Mouse (Mus musculus) embryonic facial prominence, embryonic 10.5 days (tissue): Measurements from ENCODE around the gene Dnmt3a. TPM values are rescaled to one million over a fixed set of nuclear protein-coding genes. Genes with fewer than 3 reads are reported as not detected.

Source experiments
- DNase-seq: peaks from one replicate; pipeline ENCODE4 v3.0.0-alpha.2; 2017; ENCODE audit warnings: low spot score
- H3K27ac ChIP-seq: fragments of 300-500 bp; sonication (generic); replicated peaks from 2 replicates; pipeline ENCODE4 v1.5.1; 2016; ENCODE audit warnings: mild to moderate bottlenecking
- H3K27me3 ChIP-seq: fragments of 300-500 bp; sonication (generic); replicated peaks from 2 replicates; pipeline ENCODE4 v1.6.1; 2016; ENCODE audit warnings: low read depth, mild to moderate bottlenecking; ENCODE audit not compliant: poor library complexity, severe bottlenecking
- H3K36me3 ChIP-seq: fragments of 300-500 bp; sonication (generic); replicated peaks from 2 replicates; pipeline ENCODE4 v1.6.1; 2016; ENCODE audit warnings: mild to moderate bottlenecking, moderate library complexity
- H3K4me1 ChIP-seq: fragments of 300-500 bp; sonication (generic); 2 replicates; pipeline ENCODE4 v1.6.1; 2016
- H3K4me3 ChIP-seq: fragments of 300-500 bp; sonication (generic); 2 replicates; pipeline ENCODE4 v1.5.1; 2016; ENCODE audit warnings: mild to moderate bottlenecking, moderate library complexity
- H3K9me3 ChIP-seq: fragments of 300-500 bp; sonication (generic); 2 replicates; pipeline ENCODE4 v1.6.1; 2016; ENCODE audit warnings: mild to moderate bottlenecking
- WGBS: fragments of 180-500 bp; shearing (Covaris S2); methylation state at CpG from one replicate; pipeline ENCODE4 v1.1.7; 2016; 5-methylcytosine and 5-hydroxymethylcytosine counted together
- polyA plus RNA-seq: library from polyadenylated mRNA; unstranded; fragments of >200 nt; fragmentation: Nextera tagmentation; extraction: Ambion mirVana; gene quantifications from 2 replicates; pipeline ENCODE4 v1.2.1, GENCODE M21; 2016

Gene Dnmt3a
- 160 and 179 TPM in 2 replicates for polyA plus RNA-seq

GRCm38 (mm10) chr12:3805852-3806251 lies at the start of gene Dnmt3a:
Gene Dnmt3a (plus strand): TSS chr12:3806007.
- Histone ChIP-seq H3K4me3 (peak within 1 kb of the TSS; percentile 81), H3K36me3 (no peaks in the 10 kb centered on the region), H3K27me3 (peaks cover 80% of the 10 kb centered on the region), H3K4me1 (peaks cover 46% of the 10 kb centered on the region), H3K27ac (peak within 1 kb of the TSS; percentile 89), H3K9me3 (no peaks in the 10 kb centered on the region)
- WGBS, result 20% methylated on average over 4 of the region's 4 CpGs
- DNase-seq, result no peak

- peaks cover 20% of the 10 kb centered on the region for H3K36me3 ChIP-seq
- no peaks in the 10 kb centered on the region for H3K27me3 ChIP-seq
- no peaks in the 10 kb centered on the region for H3K9me3 ChIP-seq
- 96% methylated on average over 3 of the region's 3 CpGs for WGBS
- DNase-seq, result no peak
- no peak overlapping the region for H3K4me3 ChIP-seq
- no peak overlapping the region for H3K27ac ChIP-seq
- H3K4me1 ChIP-seq, result no peaks in the 10 kb centered on the region
Measured at GRCm38 (mm10) chr12:3756216-3756615, 49.6 kb upstream of the Dnmt3a start.

- Histone ChIP-seq H3K36me3 (peaks cover 4% of the 10 kb centered on the region; the same call in 1 of the 2 replicates), H3K4me3 (no peak overlapping the region), H3K27me3 (no peaks in the 10 kb centered on the region), H3K27ac (no peak overlapping the region), H3K4me1 (no peaks in the 10 kb centered on the region), H3K9me3 (no peaks in the 10 kb centered on the region)
- WGBS, result 85% methylated on average over 3 of the region's 3 CpGs
- DNase-seq, result no peak
Measured at GRCm38 (mm10) chr12:3758127-3758526, 47.7 kb upstream of the Dnmt3a start.

- peak; percentile 32 for DNase-seq
- Histone ChIP-seq H3K9me3 (no peaks in the 10 kb centered on the region), H3K4me1 (no peaks in the 10 kb centered on the region), H3K27ac (no peak overlapping the region), H3K4me3 (no peak overlapping the region), H3K36me3 (no peaks in the 10 kb centered on the region), H3K27me3 (no peaks in the 10 kb centered on the region)
- WGBS, result 57% methylated on average over 4 of the region's 4 CpGs
Measured at GRCm38 (mm10) chr12:3759419-3759818, 46.4 kb upstream of the Dnmt3a start.

GRCm38 (mm10) chr12:3760876-3761590 lies 44.8 kb upstream of the Dnmt3a start:
- no peak overlapping the region for H3K27ac ChIP-seq
- WGBS, result 80% methylated on average over 4 of the region's 4 CpGs

GRCm38 (mm10) chr12:3761591-3762295 lies 44.1 kb upstream of the Dnmt3a start:
- Histone ChIP-seq H3K27ac (no peak overlapping the region), H3K36me3 (no peaks in the 10 kb centered on the region), H3K9me3 (no peaks in the 10 kb centered on the region), H3K4me1 (no peaks in the 10 kb centered on the region), H3K27me3 (no peaks in the 10 kb centered on the region), H3K4me3 (no peak overlapping the region)
- 83% methylated on average over 6 of the region's 6 CpGs for WGBS
- DNase-seq, result no peak

More at GRCm38 (mm10) chr12:3760876-3761590, 44.8 kb upstream of the Dnmt3a start:
- no peaks in the 10 kb centered on the region for H3K36me3 ChIP-seq
- no peaks in the 10 kb centered on the region for H3K27me3 ChIP-seq
- H3K9me3 ChIP-seq, result no peaks in the 10 kb centered on the region
- no peak for DNase-seq
- H3K4me1 ChIP-seq, result no peaks in the 10 kb centered on the region
- H3K4me3 ChIP-seq, result no peak overlapping the region

GRCm38 (mm10) chr12:3764191-3764804 lies 41.5 kb upstream of the Dnmt3a start:
- Histone ChIP-seq H3K4me1 (no peaks in the 10 kb centered on the region), H3K36me3 (no peaks in the 10 kb centered on the region), H3K27ac (no peak overlapping the region), H3K4me3 (no peak overlapping the region), H3K9me3 (no peaks in the 10 kb centered on the region), H3K27me3 (no peaks in the 10 kb centered on the region)
- 86% methylated on average over 3 of the region's 3 CpGs for WGBS
- DNase-seq, result no peak

GRCm38 (mm10) chr12:3767360-3767759 lies 38.4 kb upstream of the Dnmt3a start:
- H3K9me3 ChIP-seq, result no peaks in the 10 kb centered on the region
- 74% methylated on average over 8 of the region's 8 CpGs for WGBS
- H3K4me1 ChIP-seq, result no peaks in the 10 kb centered on the region
- H3K27me3 ChIP-seq, result no peaks in the 10 kb centered on the region
- no peak for DNase-seq
- H3K4me3 ChIP-seq, result no peak overlapping the region
- H3K27ac ChIP-seq, result no peak overlapping the region
- H3K36me3 ChIP-seq, result no peaks in the 10 kb centered on the region

GRCm38 (mm10) chr12:3768391-3768790 lies 37.4 kb upstream of the Dnmt3a start:
- no peaks in the 10 kb centered on the region for H3K27me3 ChIP-seq
- DNase-seq, result no peak
- H3K4me1 ChIP-seq, result no peaks in the 10 kb centered on the region
- H3K36me3 ChIP-seq, result no peaks in the 10 kb centered on the region; the same call in 1 of the 2 replicates
- no peak overlapping the region for H3K27ac ChIP-seq
- 86% methylated on average over 4 of the region's 4 CpGs for WGBS
- no peak overlapping the region for H3K4me3 ChIP-seq
- no peaks in the 10 kb centered on the region for H3K9me3 ChIP-seq

- Histone ChIP-seq H3K27ac (no peak overlapping the region), H3K36me3 (peaks cover 8% of the 10 kb centered on the region; the same call in 1 of the 2 replicates), H3K4me3 (no peak overlapping the region), H3K27me3 (no peaks in the 10 kb centered on the region), H3K4me1 (no peaks in the 10 kb centered on the region), H3K9me3 (no peaks in the 10 kb centered on the region)
- 78% methylated on average over 2 of the region's 2 CpGs for WGBS
- no peak for DNase-seq
Measured at GRCm38 (mm10) chr12:3770546-3770945, 35.3 kb upstream of the Dnmt3a start.

GRCm38 (mm10) chr12:3771080-3771479 lies 34.7 kb upstream of the Dnmt3a start:
- no peaks in the 10 kb centered on the region for H3K4me1 ChIP-seq
- H3K27me3 ChIP-seq, result no peaks in the 10 kb centered on the region
- H3K27ac ChIP-seq, result no peak overlapping the region
- 91% methylated on average over 2 of the region's 2 CpGs for WGBS
- no peak for DNase-seq
- peaks cover 8% of the 10 kb centered on the region; the same call in 1 of the 2 replicates for H3K36me3 ChIP-seq
- H3K9me3 ChIP-seq, result no peaks in the 10 kb centered on the region
- no peak overlapping the region for H3K4me3 ChIP-seq

- WGBS, result 84% methylated on average over 3 of the region's 3 CpGs
- no peaks in the 10 kb centered on the region for H3K27me3 ChIP-seq
Measured at GRCm38 (mm10) chr12:3773643-3774042, 32.2 kb upstream of the Dnmt3a start.

More at GRCm38 (mm10) chr12:3773643-3774042, 32.2 kb upstream of the Dnmt3a start:
- Histone ChIP-seq H3K36me3 (peaks cover 8% of the 10 kb centered on the region; the same call in 1 of the 2 replicates), H3K4me3 (no peak overlapping the region), H3K27ac (no peak overlapping the region), H3K4me1 (no peaks in the 10 kb centered on the region), H3K9me3 (no peaks in the 10 kb centered on the region)
- no peak for DNase-seq
